Mouse (Mus musculus): Measurements from ENCODE around the gene Krt222.

- TF ChIP-seq CTCF (conservative IDR thresholded peaks at IDR 0.05; ENCODE audit: insufficient read depth, insufficient read length, low read depth, low read length) (no peak), POLR2A (IDR thresholded peaks at IDR 0.05; ENCODE audit: low read depth, low read length) (no peak)
Observed at GRCm38 (mm10) chr11:99186836-99187235, 57.0 kb downstream of the Krt222 start.
